Mouse (Mus musculus) CH12.LX (cell line): Measurements from ENCODE around the gene Foxc2. TPM values are rescaled to one million over a fixed set of nuclear protein-coding genes. Genes with fewer than 3 reads are reported as not detected.

Experiments
- DNase-seq: peaks from one replicate; pipeline ENCODE4 v3.0.0-alpha.2; 2013; ENCODE audit errors: extremely low read depth
- H3K27ac ChIP-seq: 2 replicates; pipeline ENCODE4 v1.5.1; 2012; ENCODE audit warnings: low read depth, mild to moderate bottlenecking, control low read depth, moderate library complexity; ENCODE audit not compliant: insufficient read depth
- H3K27me3 ChIP-seq: replicated peaks from 2 replicates; pipeline ENCODE3; 2012; ENCODE audit warnings: inconsistent platforms
- H3K36me3 ChIP-seq, 2 experiments: replicated peaks in 1 of 2; 2 replicates each; pipeline versions ENCODE3 to v1.6.1; 2012; ENCODE audit warnings: inconsistent platforms in 1 of 2, low read length in 1 of 2, mild to moderate bottlenecking in 1 of 2, mixed read lengths in 1 of 2, moderate library complexity in 1 of 2; ENCODE audit not compliant: control insufficient read depth in 1 of 2, insufficient read depth in 1 of 2
- H3K4me1 ChIP-seq, 2 experiments: 2 replicates each; pipeline ENCODE4 v1.6.1; 2012; ENCODE audit warnings: inconsistent platforms in 1 of 2, moderate library complexity in 1 of 2; ENCODE audit not compliant: insufficient read depth in 2 of 2, control insufficient read depth in 1 of 2
- H3K4me2 ChIP-seq: 2 replicates; pipeline ENCODE4 v1.6.1; 2012; ENCODE audit warnings: low read depth, mild to moderate bottlenecking, control low read depth; ENCODE audit not compliant: poor library complexity, insufficient read depth, severe bottlenecking
- H3K4me3 ChIP-seq, 3 experiments: fragments of 150-350 bp in 1 of 3; sonication (generic) in 1 of 3; replicated peaks in 1 of 3; 2 replicates each; pipeline versions ENCODE3 to v1.5.1; 2011 to 2012; ENCODE audit warnings: low read depth in 2 of 3, low read length in 2 of 3, mild to moderate bottlenecking in 2 of 3, moderate library complexity in 2 of 3, control low read depth in 1 of 3, improper control_type of control experiment in 1 of 3, inconsistent platforms in 1 of 3, mixed read lengths in 1 of 3; ENCODE audit not compliant: poor library complexity in 1 of 3
- H3K79me2 ChIP-seq: replicated peaks from 2 replicates; pipeline ENCODE4 v1.6.1; 2012; ENCODE audit warnings: mild to moderate bottlenecking, moderate library complexity; ENCODE audit not compliant: control insufficient read depth, poor library complexity, insufficient read depth, severe bottlenecking; ENCODE audit errors: extremely low read depth
- H3K9ac ChIP-seq: 2 replicates; pipeline ENCODE4 v1.6.1; 2012; ENCODE audit warnings: low read depth, mild to moderate bottlenecking, control low read depth, moderate library complexity; ENCODE audit not compliant: insufficient read depth
- H3K9me3 ChIP-seq: replicated peaks from 2 replicates; pipeline ENCODE3; 2012; ENCODE audit warnings: low read length, inconsistent platforms, mixed read lengths
- BHLHE40 ChIP-seq: IDR thresholded peaks from 2 replicates; pipeline ENCODE4 v1.6.1; 2011; ENCODE audit warnings: mild to moderate bottlenecking, low read depth, low read length, improper control_type of control experiment
- CHD1 ChIP-seq: IDR thresholded peaks from 2 replicates; pipeline ENCODE4 v1.6.1; 2012; ENCODE audit warnings: low read depth, low read length, improper control_type of control experiment, inconsistent platforms
- CTCF ChIP-seq, 2 experiments: IDR thresholded peaks in 1 of 2; conservative IDR thresholded peaks in 1 of 2; 2 replicates each; pipeline ENCODE4 v1.5.1; 2011 to 2012; ENCODE audit warnings: low read depth in 2 of 2, low read length in 2 of 2, improper control_type of control experiment in 1 of 2, inconsistent platforms in 1 of 2, mild to moderate bottlenecking in 1 of 2, moderate library complexity in 1 of 2
- E2F4 ChIP-seq: IDR thresholded peaks from 2 replicates; pipeline ENCODE4 v1.6.1; 2011; ENCODE audit warnings: low read depth, low read length, improper control_type of control experiment; ENCODE audit not compliant: insufficient replicate concordance
- ELF1 ChIP-seq: IDR thresholded peaks from 2 replicates; pipeline ENCODE4 v1.6.1; 2014; ENCODE audit warnings: low read depth, mild to moderate bottlenecking, inconsistent platforms, low read length, improper control_type of control experiment
- EP300 ChIP-seq: IDR thresholded peaks from 2 replicates; pipeline ENCODE4 v1.6.1; 2011; ENCODE audit warnings: low read length, improper control_type of control experiment
- ETS1 ChIP-seq: conservative IDR thresholded peaks from 2 replicates; pipeline ENCODE4 v1.6.1; 2012; ENCODE audit warnings: low read depth, mild to moderate bottlenecking, inconsistent platforms, low read length, improper control_type of control experiment, moderate library complexity
- IRF4 ChIP-seq: IDR thresholded peaks from 2 replicates; pipeline ENCODE4 v1.6.1; 2014; ENCODE audit warnings: low read depth, mild to moderate bottlenecking, inconsistent platforms, low read length, improper control_type of control experiment
- JUN ChIP-seq: IDR thresholded peaks from 2 replicates; pipeline ENCODE4 v1.6.1; 2011; ENCODE audit warnings: low read depth, mild to moderate bottlenecking, low read length, improper control_type of control experiment, moderate library complexity; ENCODE audit not compliant: insufficient read depth
- JUND ChIP-seq: conservative IDR thresholded peaks from 2 replicates; pipeline ENCODE4 v1.6.1; 2011; ENCODE audit warnings: low read depth, low read length, improper control_type of control experiment
- KAT2A ChIP-seq: IDR thresholded peaks from 2 replicates; pipeline ENCODE4 v1.6.1; 2012; ENCODE audit warnings: low read length, improper control_type of control experiment, inconsistent platforms; ENCODE audit not compliant: insufficient replicate concordance
- MEF2A ChIP-seq: IDR thresholded peaks from 2 replicates; pipeline ENCODE4 v1.6.1; 2014; ENCODE audit warnings: low read depth, mild to moderate bottlenecking, inconsistent platforms, low read length, improper control_type of control experiment, borderline replicate concordance
- MXI1 ChIP-seq: IDR thresholded peaks from 2 replicates; pipeline ENCODE4 v1.6.1; 2011; ENCODE audit warnings: mild to moderate bottlenecking, low read depth, low read length, improper control_type of control experiment
- NRF1 ChIP-seq: IDR thresholded peaks from 2 replicates; pipeline ENCODE4 v1.6.1; 2014; ENCODE audit warnings: low read depth, mild to moderate bottlenecking, inconsistent platforms, low read length, improper control_type of control experiment, moderate library complexity
- PAX5 ChIP-seq: IDR thresholded peaks from 2 replicates; pipeline ENCODE4 v1.6.1; 2012; ENCODE audit warnings: low read length, inconsistent platforms, mixed read lengths
- POLR2AphosphoS2 ChIP-seq: IDR thresholded peaks from 2 replicates; pipeline ENCODE4 v1.6.1; 2011; ENCODE audit warnings: low read depth, low read length, improper control_type of control experiment
- TCF12 ChIP-seq: IDR thresholded peaks from 2 replicates; pipeline ENCODE4 v1.6.1; 2014; ENCODE audit warnings: low read depth, mild to moderate bottlenecking, inconsistent platforms, low read length, improper control_type of control experiment
- UBTF ChIP-seq: IDR thresholded peaks from 2 replicates; pipeline ENCODE4 v1.6.1; 2012; ENCODE audit warnings: low read depth, mild to moderate bottlenecking, inconsistent platforms, low read length, improper control_type of control experiment, moderate library complexity
- USF2 ChIP-seq: conservative IDR thresholded peaks from 2 replicates; pipeline ENCODE4 v1.6.1; 2011; ENCODE audit warnings: low read depth, low read length, improper control_type of control experiment
- ZC3H11A ChIP-seq: IDR thresholded peaks from 2 replicates; pipeline ENCODE4 v1.6.1; 2012; ENCODE audit warnings: low read depth, mild to moderate bottlenecking, inconsistent platforms, low read length, improper control_type of control experiment
- ZMIZ1 ChIP-seq: IDR thresholded peaks from 2 replicates; pipeline ENCODE4 v1.6.1; 2012; ENCODE audit warnings: low read depth, mild to moderate bottlenecking, inconsistent platforms, low read length, improper control_type of control experiment
- dilution Hi-C: fragments of 300-500 bp; cut with MboI; formaldehyde crosslinking; loops from 2 replicates; pipeline ENCODE4 v1.14.3; 2020; ENCODE audit warnings: low sequenced_read_pairs; ENCODE audit not compliant: extremely low pct_unique_long_range_greater_than_20kb, extremely low pct_ligation_motif_present
- in situ Hi-C: fragments of 300-500 bp; cut with MboI; formaldehyde crosslinking; loops from 3 replicates; pipeline ENCODE4 v1.14.3; 2019; ENCODE audit warnings: low sequenced_read_pairs, low pct_ligation_motif_present, low pct_unique_long_range_greater_than_20kb, mixed read lengths
- polyA plus RNA-seq: library from polyadenylated mRNA; unstranded; fragments of >175 nt; gene quantifications from 2 replicates; pipeline ENCODE4 v1.2.1, GENCODE M21; 2012; ENCODE audit warnings: low read depth; ENCODE audit not compliant: insufficient read length
- total RNA-seq, 2 experiments: library from RNA; depleted of rRNA; stranded (reverse); fragments of 300-350 nt in 1 of 2; fragments of >200 nt in 1 of 2; gene quantifications; 2 replicates each; pipeline ENCODE4 v1.2.3; 2012 to 2014

Foxc2 gene
- total and polyA plus RNA-seq, 3 experiments: not detected

- H3K9ac ChIP-seq: no peak within 1 kb of the TSS
- DNase-seq: no peak
- H3K4me3 ChIP-seq: no peak within 1 kb of the TSS
- TF ChIP-seq BHLHE40 (no peak), CHD1 (no peak), JUN (no peak), E2F4 (no peak), CTCF (conservative IDR thresholded peaks at IDR 0.05 in 1 of 2, IDR thresholded peaks at IDR 0.05 in 1 of 2; ENCODE audit: low read depth in 2 of 2, low read length in 2 of 2) (no peak), JUND (no peak), ZMIZ1 (no peak), NRF1 (no peak), PAX5 (no peak), IRF4 (no peak), ETS1 (no peak), MEF2A (no peak), MXI1 (no peak), POLR2AphosphoS2 (no peak), ZC3H11A (no peak)
- in situ Hi-C loops (no loop called here), dilution Hi-C loops (no loop called here)
- peaks cover 66% of the 10 kb centered on the region for H3K27me3 ChIP-seq
- peaks cover 29% of the 10 kb centered on the region for H3K9me3 ChIP-seq
- H3K4me2 ChIP-seq: no peak within 1 kb of the TSS
- no peaks in the 10 kb centered on the region for H3K79me2 ChIP-seq
- H3K4me1 ChIP-seq: no peaks in the 10 kb centered on the region
- no peaks in the 10 kb centered on the region for H3K36me3 ChIP-seq
- H3K27ac ChIP-seq: no peak within 1 kb of the TSS
These were observed 31.6 kb upstream of the Foxc2 start, which contains the start of gene Foxf1 for GRCm38 (mm10) chr8:121084210-121084951. Gene Foxf1 (plus strand): TSS chr8:121084386.

- Histone ChIP-seq H3K9me3 (peaks cover 29% of the 10 kb centered on the region), H3K4me2 (no peak overlapping the region), H3K36me3 (no peaks in the 10 kb centered on the region), H3K27ac (no peak overlapping the region), H3K9ac (no peak overlapping the region), H3K27me3 (peaks cover 66% of the 10 kb centered on the region), H3K4me1 (no peaks in the 10 kb centered on the region), H3K79me2 (no peaks in the 10 kb centered on the region), H3K4me3 (no peak overlapping the region)
- TF ChIP-seq JUN (no peak), TCF12 (no peak), EP300 (no peak), UBTF (no peak), MXI1 (no peak), NRF1 (no peak), PAX5 (no peak), KAT2A (no peak), USF2 (no peak), CHD1 (no peak), E2F4 (no peak), ELF1 (no peak)
- DNase-seq: no peak
- dilution Hi-C loops: no loop called here
- in situ Hi-C loops: no loop called here
These were observed 31.0 kb upstream of the Foxc2 start for GRCm38 (mm10) chr8:121085011-121085410.
